Mouse (Mus musculus): ENCODE measurements around the gene Sptb.

Sptb gene

GRCm38 (mm10) chr12:76672008-76672407 lies 38.3 kb downstream of the Sptb start:
- DNase-seq (ENCODE audit: low spot score), result no peak

GRCm38 (mm10) chr12:76670533-76671086 lies 39.7 kb downstream of the Sptb start:
- DNase-seq (ENCODE audit: low spot score), result no peak

- no peak for DNase-seq (ENCODE audit: low spot score)
These were observed 40.3 kb downstream of the Sptb start for GRCm38 (mm10) chr12:76669956-76670530.

- no peak for DNase-seq (ENCODE audit: low spot score)
These were observed 41.5 kb downstream of the Sptb start for GRCm38 (mm10) chr12:76668654-76669419.

GRCm38 (mm10) chr12:76651788-76652345 lies 58.5 kb downstream of the Sptb start:
- no peak for DNase-seq (ENCODE audit: low spot score)

- DNase-seq (ENCODE audit: low spot score), result peak; percentile 48
These were observed 60.3 kb downstream of the Sptb start for GRCm38 (mm10) chr12:76649708-76650687.

- no peak for DNase-seq (ENCODE audit: low spot score)
These were observed 64.9 kb downstream of the Sptb start for GRCm38 (mm10) chr12:76645222-76646110.

- no peak for DNase-seq (ENCODE audit: low spot score)
These were observed 66.7 kb downstream of the Sptb start for GRCm38 (mm10) chr12:76643679-76644078.

GRCm38 (mm10) chr12:76642616-76643015 lies 67.7 kb downstream of the Sptb start:
- peak; percentile 50 for DNase-seq (ENCODE audit: low spot score)

GRCm38 (mm10) chr12:76640620-76641019 lies 69.7 kb downstream of the Sptb start:
- DNase-seq (ENCODE audit: low spot score), result no peak

GRCm38 (mm10) chr12:76634899-76635693 lies 75.3 kb downstream of the Sptb start:
- no peak for DNase-seq (ENCODE audit: low spot score)

- no peak for DNase-seq (ENCODE audit: low spot score)
These were observed 87.0 kb downstream of the Sptb start for GRCm38 (mm10) chr12:76623374-76623773.

- DNase-seq (ENCODE audit: low spot score), result no peak
These were observed 90.5 kb downstream of the Sptb start for GRCm38 (mm10) chr12:76619847-76620246.

- DNase-seq (ENCODE audit: low spot score), result no peak
These were observed 92.2 kb downstream of the Sptb start for GRCm38 (mm10) chr12:76618175-76618574.

GRCm38 (mm10) chr12:76615580-76615937 lies 94.8 kb downstream of the Sptb start:
- no peak for DNase-seq (ENCODE audit: low spot score)

- no peak for DNase-seq (ENCODE audit: low spot score)
These were observed 95.3 kb downstream of the Sptb start for GRCm38 (mm10) chr12:76614868-76615579.

- DNase-seq (ENCODE audit: low spot score), result peak; percentile 80
These were observed 97.7 kb downstream of the Sptb start for GRCm38 (mm10) chr12:76612621-76613020.

- DNase-seq (ENCODE audit: low spot score), result peak; percentile 64
These were observed 101.3 kb downstream of the Sptb start for GRCm38 (mm10) chr12:76608997-76609565.

- peak; percentile 39 for DNase-seq (ENCODE audit: low spot score)
These were observed 102.1 kb downstream of the Sptb start for GRCm38 (mm10) chr12:76608241-76608640.
